Mouse (Mus musculus): ENCODE results near the gene Pigk. TPM values are rescaled to one million over a fixed set of nuclear protein-coding genes. Genes with fewer than 3 reads are reported as not detected.

The Pigk gene
- polyA plus RNA-seq, 1 experiment from 2014 or later: 44.3 TPM

GRCm38 (mm10) chr3:152821202-152821601 lies 107.3 kb downstream of the Pigk start:
- Histone ChIP-seq H3K27me3 (ENCODE audit: control insufficient read depth, insufficient read depth, low read length) (no peaks in the 10 kb centered on the region), H3K27ac (replicated peaks in 1 of 2; ENCODE audit: control insufficient read depth in 1 of 2, insufficient read depth in 1 of 2, low read depth in 2 of 2, low read length in 2 of 2) (no peak overlapping the region), H3K4me2 (ENCODE audit: low read length) (no peak overlapping the region), H3K36me3 (ENCODE audit: control insufficient read depth, insufficient read depth, low read length) (no peaks in the 10 kb centered on the region), H3K4me1 (ENCODE audit: control insufficient read depth in 2 of 2, insufficient read depth in 2 of 2, low read length in 2 of 2) (no peaks in the 10 kb centered on the region), H3K4me3 (ENCODE audit: control insufficient read depth in 1 of 2, insufficient read depth in 1 of 2, low read depth in 1 of 2, low read length in 2 of 2) (no peak overlapping the region), H3K9ac (ENCODE audit: low read length) (no peak overlapping the region), H3K9me3 (ENCODE audit: control insufficient read depth, low read length) (no peaks in the 10 kb centered on the region)
- no peak; the same call in 1 of the 2 replicates for ATAC-seq (ENCODE audit: insufficient number of reproducible peaks, insufficient read depth, low FRiP score, low read depth)
- WGBS: 41% methylated on average over 14 of the region's 14 CpGs

- H3K4me3 ChIP-seq (ENCODE audit: control insufficient read depth in 1 of 2, insufficient read depth in 1 of 2, low read depth in 1 of 2, low read length in 2 of 2): no peak overlapping the region
- H3K9ac ChIP-seq (ENCODE audit: low read length): no peak overlapping the region
- peaks cover 0 to 4% of the 10 kb centered on the region in 2 experiments; a peak in 1 of 4 replicates for H3K4me1 ChIP-seq (ENCODE audit: control insufficient read depth in 2 of 2, insufficient read depth in 2 of 2, low read length in 2 of 2)
- H3K27ac ChIP-seq (replicated peaks in 1 of 2; ENCODE audit: control insufficient read depth in 1 of 2, insufficient read depth in 1 of 2, low read depth in 2 of 2, low read length in 2 of 2): no peak overlapping the region
- H3K27me3 ChIP-seq (ENCODE audit: control insufficient read depth, insufficient read depth, low read length): no peaks in the 10 kb centered on the region
- H3K9me3 ChIP-seq (ENCODE audit: control insufficient read depth, low read length): no peaks in the 10 kb centered on the region
- H3K36me3 ChIP-seq (ENCODE audit: control insufficient read depth, insufficient read depth, low read length): no peaks in the 10 kb centered on the region
- H3K4me2 ChIP-seq (ENCODE audit: low read length): no peak overlapping the region
- WGBS: 61% methylated on average over 3 of the region's 3 CpGs
- ATAC-seq (ENCODE audit: insufficient number of reproducible peaks, insufficient read depth, low FRiP score, low read depth): no peak
Measured at GRCm38 (mm10) chr3:152831377-152831776, 117.5 kb downstream of the Pigk start.

GRCm38 (mm10) chr3:152831974-152832373 lies 118.1 kb downstream of the Pigk start:
- no peak overlapping the region for H3K9ac ChIP-seq (ENCODE audit: low read length)
- H3K9me3 ChIP-seq (ENCODE audit: control insufficient read depth, low read length): no peaks in the 10 kb centered on the region
- H3K4me2 ChIP-seq (ENCODE audit: low read length): no peak overlapping the region
- peaks cover 0 to 4% of the 10 kb centered on the region in 2 experiments; a peak in 1 of 4 replicates for H3K4me1 ChIP-seq (ENCODE audit: control insufficient read depth in 2 of 2, insufficient read depth in 2 of 2, low read length in 2 of 2)
- no peak for ATAC-seq (ENCODE audit: insufficient number of reproducible peaks, insufficient read depth, low FRiP score, low read depth)
- no peak overlapping the region for H3K4me3 ChIP-seq (ENCODE audit: control insufficient read depth in 1 of 2, insufficient read depth in 1 of 2, low read depth in 1 of 2, low read length in 2 of 2)
- H3K36me3 ChIP-seq (ENCODE audit: control insufficient read depth, insufficient read depth, low read length): no peaks in the 10 kb centered on the region
- no peaks in the 10 kb centered on the region for H3K27me3 ChIP-seq (ENCODE audit: control insufficient read depth, insufficient read depth, low read length)
- H3K27ac ChIP-seq (replicated peaks in 1 of 2; ENCODE audit: control insufficient read depth in 1 of 2, insufficient read depth in 1 of 2, low read depth in 2 of 2, low read length in 2 of 2): no peak overlapping the region
- 86% methylated on average over 9 of the region's 9 CpGs for WGBS

- Histone ChIP-seq H3K36me3 (ENCODE audit: control insufficient read depth, insufficient read depth, low read length) (no peaks in the 10 kb centered on the region), H3K4me1 (ENCODE audit: control insufficient read depth in 2 of 2, insufficient read depth in 2 of 2, low read length in 2 of 2) (peaks cover 0 to 4% of the 10 kb centered on the region in 2 experiments; a peak in 1 of 4 replicates), H3K4me2 (ENCODE audit: low read length) (no peak overlapping the region), H3K9me3 (ENCODE audit: control insufficient read depth, low read length) (no peaks in the 10 kb centered on the region), H3K27me3 (ENCODE audit: control insufficient read depth, insufficient read depth, low read length) (no peaks in the 10 kb centered on the region), H3K9ac (ENCODE audit: low read length) (no peak overlapping the region), H3K27ac (replicated peaks in 1 of 2; ENCODE audit: control insufficient read depth in 1 of 2, insufficient read depth in 1 of 2, low read depth in 2 of 2, low read length in 2 of 2) (no peak overlapping the region), H3K4me3 (ENCODE audit: control insufficient read depth in 1 of 2, insufficient read depth in 1 of 2, low read depth in 1 of 2, low read length in 2 of 2) (no peak overlapping the region)
- no peak for ATAC-seq (ENCODE audit: insufficient number of reproducible peaks, insufficient read depth, low FRiP score, low read depth)
- WGBS: 84% methylated on average over 4 of the region's 4 CpGs
Measured at GRCm38 (mm10) chr3:152832436-152832835, 118.5 kb downstream of the Pigk start.

GRCm38 (mm10) chr3:152837407-152837806 lies 123.5 kb downstream of the Pigk start:
- no peak for ATAC-seq (ENCODE audit: insufficient number of reproducible peaks, insufficient read depth, low FRiP score, low read depth)

GRCm38 (mm10) chr3:152837938-152838337 lies 124.0 kb downstream of the Pigk start:
- Histone ChIP-seq H3K4me1 (ENCODE audit: control insufficient read depth in 2 of 2, insufficient read depth in 2 of 2, low read length in 2 of 2) (peaks cover 0 to 2% of the 10 kb centered on the region in 2 experiments; a peak in 1 of 4 replicates), H3K27ac (replicated peaks in 1 of 2; ENCODE audit: control insufficient read depth in 1 of 2, insufficient read depth in 1 of 2, low read depth in 2 of 2, low read length in 2 of 2) (no peak overlapping the region), H3K27me3 (ENCODE audit: control insufficient read depth, insufficient read depth, low read length) (no peaks in the 10 kb centered on the region), H3K9ac (ENCODE audit: low read length) (no peak overlapping the region), H3K36me3 (ENCODE audit: control insufficient read depth, insufficient read depth, low read length) (no peaks in the 10 kb centered on the region), H3K9me3 (ENCODE audit: control insufficient read depth, low read length) (no peaks in the 10 kb centered on the region), H3K4me3 (ENCODE audit: control insufficient read depth in 1 of 2, insufficient read depth in 1 of 2, low read depth in 1 of 2, low read length in 2 of 2) (no peak overlapping the region), H3K4me2 (ENCODE audit: low read length) (no peak overlapping the region)
- no peak for ATAC-seq (ENCODE audit: insufficient number of reproducible peaks, insufficient read depth, low FRiP score, low read depth)
- 61% methylated on average over 1 of the region's 1 CpGs for WGBS

More at GRCm38 (mm10) chr3:152837407-152837806, 123.5 kb downstream of the Pigk start:
- Histone ChIP-seq H3K9me3 (ENCODE audit: control insufficient read depth, low read length) (no peaks in the 10 kb centered on the region), H3K4me2 (ENCODE audit: low read length) (no peak overlapping the region), H3K4me1 (ENCODE audit: control insufficient read depth in 2 of 2, insufficient read depth in 2 of 2, low read length in 2 of 2) (peaks cover 0 to 2% of the 10 kb centered on the region in 2 experiments; a peak in 1 of 4 replicates), H3K9ac (ENCODE audit: low read length) (no peak overlapping the region), H3K36me3 (ENCODE audit: control insufficient read depth, insufficient read depth, low read length) (no peaks in the 10 kb centered on the region), H3K4me3 (ENCODE audit: control insufficient read depth in 1 of 2, insufficient read depth in 1 of 2, low read depth in 1 of 2, low read length in 2 of 2) (no peak overlapping the region), H3K27ac (replicated peaks in 1 of 2; ENCODE audit: control insufficient read depth in 1 of 2, insufficient read depth in 1 of 2, low read depth in 2 of 2, low read length in 2 of 2) (no peak overlapping the region), H3K27me3 (ENCODE audit: control insufficient read depth, insufficient read depth, low read length) (no peaks in the 10 kb centered on the region)
- 54% methylated on average over 2 of the region's 2 CpGs for WGBS

- no peak overlapping the region for H3K27ac ChIP-seq (replicated peaks in 1 of 2; ENCODE audit: control insufficient read depth in 1 of 2, insufficient read depth in 1 of 2, low read depth in 2 of 2, low read length in 2 of 2)
- WGBS: 63% methylated on average over 6 of the region's 6 CpGs
- no peak for ATAC-seq (ENCODE audit: insufficient number of reproducible peaks, insufficient read depth, low FRiP score, low read depth)
- peaks cover 0 to 2% of the 10 kb centered on the region in 2 experiments; a peak in 1 of 4 replicates for H3K4me1 ChIP-seq (ENCODE audit: control insufficient read depth in 2 of 2, insufficient read depth in 2 of 2, low read length in 2 of 2)
- H3K4me2 ChIP-seq (ENCODE audit: low read length): no peak overlapping the region
- H3K9ac ChIP-seq (ENCODE audit: low read length): no peak overlapping the region
- no peaks in the 10 kb centered on the region for H3K9me3 ChIP-seq (ENCODE audit: control insufficient read depth, low read length)
- no peak overlapping the region for H3K4me3 ChIP-seq (ENCODE audit: control insufficient read depth in 1 of 2, insufficient read depth in 1 of 2, low read depth in 1 of 2, low read length in 2 of 2)
- H3K36me3 ChIP-seq (ENCODE audit: control insufficient read depth, insufficient read depth, low read length): no peaks in the 10 kb centered on the region
- no peaks in the 10 kb centered on the region for H3K27me3 ChIP-seq (ENCODE audit: control insufficient read depth, insufficient read depth, low read length)
Measured at GRCm38 (mm10) chr3:152841264-152841663, 127.4 kb downstream of the Pigk start.

- Histone ChIP-seq H3K9me3 (ENCODE audit: control insufficient read depth, low read length) (no peaks in the 10 kb centered on the region), H3K27me3 (ENCODE audit: control insufficient read depth, insufficient read depth, low read length) (no peaks in the 10 kb centered on the region), H3K4me2 (ENCODE audit: low read length) (no peak overlapping the region), H3K27ac (replicated peaks in 1 of 2; ENCODE audit: control insufficient read depth in 1 of 2, insufficient read depth in 1 of 2, low read depth in 2 of 2, low read length in 2 of 2) (no peak overlapping the region), H3K4me3 (ENCODE audit: control insufficient read depth in 1 of 2, insufficient read depth in 1 of 2, low read depth in 1 of 2, low read length in 2 of 2) (no peak overlapping the region), H3K36me3 (ENCODE audit: control insufficient read depth, insufficient read depth, low read length) (no peaks in the 10 kb centered on the region), H3K9ac (ENCODE audit: low read length) (no peak overlapping the region), H3K4me1 (ENCODE audit: control insufficient read depth in 2 of 2, insufficient read depth in 2 of 2, low read length in 2 of 2) (peaks cover 0 to 2% of the 10 kb centered on the region in 2 experiments; a peak in 1 of 4 replicates)
- no peak for ATAC-seq (ENCODE audit: insufficient number of reproducible peaks, insufficient read depth, low FRiP score, low read depth)
- WGBS: 67% methylated on average over 3 of the region's 3 CpGs
Measured at GRCm38 (mm10) chr3:152842648-152843047, 128.7 kb downstream of the Pigk start.
